Mouse (Mus musculus): ENCODE measurements around the gene Sar1b. TPM values are rescaled to one million over a fixed set of nuclear protein-coding genes. Genes with fewer than 3 reads are reported as not detected.
"Not testable (repeated sequence)": the region's sequence is repeated elsewhere in the genome, so short reads cannot be mapped to it uniquely, and the experiment has no call there.

Sar1b gene
- polyA plus RNA-seq, 1 experiment from 2014 or later: 156 TPM

- Histone ChIP-seq H3K27me3 (ENCODE audit: insufficient read depth, low read length) (no peaks in the 10 kb centered on the region), H3K36me3 (ENCODE audit: insufficient read depth, low read length) (peaks cover 22% of the 10 kb centered on the region), H3K9me3 (replicated peaks; ENCODE audit: low read length) (no peaks in the 10 kb centered on the region), H3K4me1 (replicated peaks; ENCODE audit: insufficient read depth, low read length) (no peaks in the 10 kb centered on the region), H3K4me3 (replicated peaks; ENCODE audit: low read depth, low read length) (no peak overlapping the region), H3K27ac (no peak overlapping the region), H3K9ac (ENCODE audit: low read depth, low read length) (no peak overlapping the region), H3K4me2 (ENCODE audit: low read length) (no peak overlapping the region)
- 67% methylated on average over 1 of the region's 1 CpGs for WGBS
- ATAC-seq (replicated peaks; ENCODE audit: low FRiP score, low read depth) (no peak), DNase-seq (ENCODE audit: low spot score) (no peak)
- no peak for TF ChIP-seq CTCF (IDR thresholded peaks at IDR 0.05; ENCODE audit: low read depth)
These were observed 17.4 kb upstream of the Sar1b start for GRCm38 (mm10) chr11:51746096-51746495.

GRCm38 (mm10) chr11:51751623-51752225, 11.8 kb upstream of the Sar1b start:
- not testable (repeated sequence) for ATAC-seq (replicated peaks; ENCODE audit: low FRiP score, low read depth)

GRCm38 (mm10) chr11:51755621-51756311, 7.7 kb upstream of the Sar1b start:
- WGBS: 1% methylated on average over 46 of the region's 46 CpGs
- no peaks in the 10 kb centered on the region for H3K36me3 ChIP-seq (ENCODE audit: insufficient read depth, low read length)
- H3K4me3 ChIP-seq (replicated peaks; ENCODE audit: low read depth, low read length): peak overlapping the region; percentile 99
- 0 out of 2 replicates have a peak, but pooled peaks have one; percentile 6 for TF ChIP-seq CTCF (IDR thresholded peaks at IDR 0.05; ENCODE audit: low read depth)
- DNase-seq (ENCODE audit: low spot score) (peak; percentile 5), ATAC-seq (replicated peaks; ENCODE audit: low FRiP score, low read depth) (peak; percentile 68)
- peak overlapping the region; percentile 94 for H3K9ac ChIP-seq (ENCODE audit: low read depth, low read length)
- no peaks in the 10 kb centered on the region for H3K9me3 ChIP-seq (replicated peaks; ENCODE audit: low read length)
- H3K4me2 ChIP-seq (ENCODE audit: low read length): peak overlapping the region; percentile 89
- peak overlapping the region; percentile 77 for H3K27ac ChIP-seq
- no peaks in the 10 kb centered on the region for H3K27me3 ChIP-seq (ENCODE audit: insufficient read depth, low read length)
- 0 out of 2 replicates have a peak, but pooled peaks cover 6% of the 10 kb centered on the region for H3K4me1 ChIP-seq (replicated peaks; ENCODE audit: insufficient read depth, low read length)

More at GRCm38 (mm10) chr11:51751623-51752225, 11.8 kb upstream of the Sar1b start:
- H3K4me3 ChIP-seq (replicated peaks; ENCODE audit: low read depth, low read length); DNase-seq (ENCODE audit: low spot score); H3K27me3 ChIP-seq (ENCODE audit: insufficient read depth, low read length); H3K9me3 ChIP-seq (replicated peaks; ENCODE audit: low read length); H3K4me1 ChIP-seq (replicated peaks; ENCODE audit: insufficient read depth, low read length); H3K4me2 ChIP-seq (ENCODE audit: low read length); H3K36me3 ChIP-seq (ENCODE audit: insufficient read depth, low read length); H3K27ac ChIP-seq; H3K9ac ChIP-seq (ENCODE audit: low read depth, low read length): not testable (repeated sequence)
- 85% methylated on average over 6 of the region's 6 CpGs for WGBS

GRCm38 (mm10) chr11:51756352-51756771, 7.1 kb upstream of the Sar1b start:
- Histone ChIP-seq H3K4me2 (ENCODE audit: low read length) (peak overlapping the region; percentile 89), H3K9me3 (replicated peaks; ENCODE audit: low read length) (no peaks in the 10 kb centered on the region), H3K27ac (peak overlapping the region; percentile 77), H3K9ac (ENCODE audit: low read depth, low read length) (peak overlapping the region; percentile 94), H3K4me1 (replicated peaks; ENCODE audit: insufficient read depth, low read length) (0 out of 2 replicates have a peak, but pooled peaks cover 6% of the 10 kb centered on the region), H3K27me3 (ENCODE audit: insufficient read depth, low read length) (no peaks in the 10 kb centered on the region), H3K4me3 (replicated peaks; ENCODE audit: low read depth, low read length) (peak overlapping the region; percentile 99), H3K36me3 (ENCODE audit: insufficient read depth, low read length) (no peaks in the 10 kb centered on the region)
- DNase-seq (ENCODE audit: low spot score): peak; percentile 93
- peak; percentile 99 for ATAC-seq (replicated peaks; ENCODE audit: low FRiP score, low read depth)
- no peak for TF ChIP-seq CTCF (IDR thresholded peaks at IDR 0.05; ENCODE audit: low read depth)
- WGBS: under 1% methylated on average over 30 of the region's 41 CpGs

- DNase-seq (ENCODE audit: low spot score) (peak; percentile 6), ATAC-seq (replicated peaks; ENCODE audit: low FRiP score, low read depth) (no peak)
- Histone ChIP-seq H3K27ac (peak overlapping the region; percentile 77), H3K4me1 (replicated peaks; ENCODE audit: insufficient read depth, low read length) (0 out of 2 replicates have a peak, but pooled peaks cover 6% of the 10 kb centered on the region), H3K4me3 (replicated peaks; ENCODE audit: low read depth, low read length) (peak overlapping the region; percentile 99), H3K9ac (ENCODE audit: low read depth, low read length) (peak overlapping the region; percentile 94), H3K27me3 (ENCODE audit: insufficient read depth, low read length) (no peaks in the 10 kb centered on the region), H3K4me2 (ENCODE audit: low read length) (peak overlapping the region; percentile 89), H3K36me3 (ENCODE audit: insufficient read depth, low read length) (no peaks in the 10 kb centered on the region), H3K9me3 (replicated peaks; ENCODE audit: low read length) (no peaks in the 10 kb centered on the region)
- WGBS: 80% methylated on average over 11 of the region's 11 CpGs
- no peak for TF ChIP-seq CTCF (IDR thresholded peaks at IDR 0.05; ENCODE audit: low read depth)
These were observed 6.5 kb upstream of the Sar1b start for GRCm38 (mm10) chr11:51757023-51757422.

GRCm38 (mm10) chr11:51757625-51758024, 5.9 kb upstream of the Sar1b start:
- DNase-seq (ENCODE audit: low spot score) (no peak), ATAC-seq (replicated peaks; ENCODE audit: low FRiP score, low read depth) (no peak)
- Histone ChIP-seq H3K9me3 (replicated peaks; ENCODE audit: low read length) (no peaks in the 10 kb centered on the region), H3K4me2 (ENCODE audit: low read length) (no peak overlapping the region), H3K4me3 (replicated peaks; ENCODE audit: low read depth, low read length) (no peak overlapping the region), H3K9ac (ENCODE audit: low read depth, low read length) (no peak overlapping the region), H3K27ac (no peak overlapping the region), H3K36me3 (ENCODE audit: insufficient read depth, low read length) (no peaks in the 10 kb centered on the region), H3K27me3 (ENCODE audit: insufficient read depth, low read length) (no peaks in the 10 kb centered on the region), H3K4me1 (replicated peaks; ENCODE audit: insufficient read depth, low read length) (0 out of 2 replicates have a peak, but pooled peaks cover 6% of the 10 kb centered on the region)
- TF ChIP-seq CTCF (IDR thresholded peaks at IDR 0.05; ENCODE audit: low read depth): no peak
- WGBS: 88% methylated on average over 5 of the region's 5 CpGs

GRCm38 (mm10) chr11:51758207-51758606, 5.3 kb upstream of the Sar1b start:
- not testable (repeated sequence) for H3K9ac ChIP-seq (ENCODE audit: low read depth, low read length); DNase-seq (ENCODE audit: low spot score); H3K9me3 ChIP-seq (replicated peaks; ENCODE audit: low read length); ATAC-seq (replicated peaks; ENCODE audit: low FRiP score, low read depth); H3K36me3 ChIP-seq (ENCODE audit: insufficient read depth, low read length); H3K4me1 ChIP-seq (replicated peaks; ENCODE audit: insufficient read depth, low read length); H3K27me3 ChIP-seq (ENCODE audit: insufficient read depth, low read length); H3K4me2 ChIP-seq (ENCODE audit: low read length); H3K27ac ChIP-seq; H3K4me3 ChIP-seq (replicated peaks; ENCODE audit: low read depth, low read length)
- 85% methylated on average over 5 of the region's 5 CpGs for WGBS

All from kidney, postnatal 0 days (tissue).